Mouse (Mus musculus): ENCODE measurements around the gene Tulp2. TPM values are rescaled to one million over a fixed set of nuclear protein-coding genes. Genes with fewer than 3 reads are reported as not detected.
A peak's percentile ranks its signal among the peaks of the same experiment; 100 is the strongest.

Gene Tulp2
- total RNA-seq (2015), result 0.07 TPM in 1 of 2 replicates, not detected in the other
- not detected in 2 replicates for total RNA-seq (2017)

- peak; percentile 89 for ATAC-seq (replicated peaks; ENCODE audit: poor library complexity)
Observed at GRCm38 (mm10) chr7:45481374-45481927, at the start of gene Tulp2. TSS of gene Tulp2 (plus strand) at chr7:45481877.

- ATAC-seq (replicated peaks; ENCODE audit: poor library complexity), result no peak
Observed at GRCm38 (mm10) chr7:45433835-45434202, 47.9 kb upstream of the Tulp2 start.

- peak; percentile 88 for ATAC-seq (replicated peaks; ENCODE audit: poor library complexity)
Observed at GRCm38 (mm10) chr7:45434203-45435015, 47.3 kb upstream of the Tulp2 start, which contains the start of gene Gys1. TSS of gene Gys1 (plus strand) at chr7:45434844.

- no peak for ATAC-seq (replicated peaks; ENCODE audit: poor library complexity)
Observed at GRCm38 (mm10) chr7:45435038-45435437, 46.6 kb upstream of the Tulp2 start.

GRCm38 (mm10) chr7:45436444-45436843 lies 45.2 kb upstream of the Tulp2 start:
- ATAC-seq (replicated peaks; ENCODE audit: poor library complexity), result no peak

GRCm38 (mm10) chr7:45437046-45437445 lies 44.6 kb upstream of the Tulp2 start:
- ATAC-seq (replicated peaks; ENCODE audit: poor library complexity), result no peak

GRCm38 (mm10) chr7:45437521-45438276 lies 44.0 kb upstream of the Tulp2 start, which contains the start of gene Ruvbl2:
TSS of gene Ruvbl2 (minus strand) at chr7:45438096.
- ATAC-seq (replicated peaks; ENCODE audit: poor library complexity), result no peak

GRCm38 (mm10) chr7:45443526-45444420 lies 37.9 kb upstream of the Tulp2 start:
- no peak for ATAC-seq (replicated peaks; ENCODE audit: poor library complexity)

GRCm38 (mm10) chr7:45446589-45446988 lies 35.1 kb upstream of the Tulp2 start:
- no peak for ATAC-seq (replicated peaks; ENCODE audit: poor library complexity)

- peak; percentile 79 for ATAC-seq (replicated peaks; ENCODE audit: poor library complexity)
Observed at GRCm38 (mm10) chr7:45447325-45447990, 34.2 kb upstream of the Tulp2 start.

- no peak for ATAC-seq (replicated peaks; ENCODE audit: poor library complexity)
Observed at GRCm38 (mm10) chr7:45449974-45450373, 31.7 kb upstream of the Tulp2 start.

GRCm38 (mm10) chr7:45451344-45451982 lies 30.2 kb upstream of the Tulp2 start:
- ATAC-seq (replicated peaks; ENCODE audit: poor library complexity), result peak; percentile 96

GRCm38 (mm10) chr7:45454971-45455370 lies 26.7 kb upstream of the Tulp2 start:
- ATAC-seq (replicated peaks; ENCODE audit: poor library complexity), result no peak

- ATAC-seq (replicated peaks; ENCODE audit: poor library complexity), result no peak
Observed at GRCm38 (mm10) chr7:45455932-45456696, 25.6 kb upstream of the Tulp2 start.

- no peak for ATAC-seq (replicated peaks; ENCODE audit: poor library complexity)
Observed at GRCm38 (mm10) chr7:45456721-45457203, 24.9 kb upstream of the Tulp2 start.

GRCm38 (mm10) chr7:45457204-45458060 lies 24.2 kb upstream of the Tulp2 start:
- ATAC-seq (replicated peaks; ENCODE audit: poor library complexity), result peak; percentile 56

- ATAC-seq (replicated peaks; ENCODE audit: poor library complexity), result peak; percentile 28
Observed at GRCm38 (mm10) chr7:45458748-45459563, 22.7 kb upstream of the Tulp2 start.
